Mouse (Mus musculus): ENCODE measurements around the gene Gm35315. TPM values are rescaled to one million over a fixed set of nuclear protein-coding genes. Genes with fewer than 3 reads are reported as not detected.

Gm35315 gene
- total RNA-seq, 1 experiment: 13.7 TPM

- H3K36me3 ChIP-seq (ENCODE audit: control insufficient read depth, insufficient read depth, low read length, poor library complexity, severe bottlenecking): peaks cover 48% of the 10 kb centered on the region
- TF ChIP-seq ZNF384 (IDR thresholded peaks at IDR 0.05; ENCODE audit: low read depth, low read length): no peak
- TF ChIP-seq CHD2 (IDR thresholded peaks at IDR 0.05; ENCODE audit: low read depth, low read length): no peak
- TF ChIP-seq ZC3H11A (IDR thresholded peaks at IDR 0.05; ENCODE audit: borderline replicate concordance, low read depth, low read length): no peak
- TF ChIP-seq MAFK (IDR thresholded peaks at IDR 0.05; ENCODE audit: insufficient read depth, low read depth, low read length): no peak
- TF ChIP-seq HCFC1 (IDR thresholded peaks at IDR 0.05; ENCODE audit: borderline replicate concordance, insufficient read depth, low read length): no peak
- H3K9me3 ChIP-seq (ENCODE audit: control insufficient read depth, insufficient read depth, low read depth, low read length): no peaks in the 10 kb centered on the region
- peaks cover 0 to 36% of the 10 kb centered on the region in 2 experiments; a peak in 2 of 4 replicates for H3K4me1 ChIP-seq (ENCODE audit: control insufficient read depth in 2 of 2, insufficient read depth in 2 of 2, low read length in 2 of 2, poor library complexity in 1 of 2)
- peak overlapping the region; percentile 98 for H3K9ac ChIP-seq (ENCODE audit: insufficient read depth, low read depth, low read length, poor library complexity, severe bottlenecking)
- peak overlapping the region; percentile 83 to 99 for H3K4me3 ChIP-seq (ENCODE audit: insufficient read depth in 1 of 2, low read depth in 1 of 2, low read length in 2 of 2, poor library complexity in 1 of 2, severe bottlenecking in 1 of 2)
- peak overlapping the region; percentile 100; the same call in 1 of the 2 replicates for H3K27ac ChIP-seq (ENCODE audit: insufficient read depth, low read depth, low read length, poor library complexity, severe bottlenecking)
- in situ Hi-C loops (cut with MboI; ENCODE audit: low sequenced_read_pairs in 2 of 2, unreplicated experiment in 2 of 2): no loop called here
- DNase-seq (ENCODE audit: low read depth, low spot score): no peak
Observed at GRCm38 (mm10) chr5:110106140-110106871, 12.1 kb upstream of the Gm35315 start.

- Histone ChIP-seq H3K36me3 (ENCODE audit: control insufficient read depth, insufficient read depth, low read length, poor library complexity, severe bottlenecking) (peaks cover 48% of the 10 kb centered on the region), H3K9me3 (ENCODE audit: control insufficient read depth, insufficient read depth, low read depth, low read length) (no peaks in the 10 kb centered on the region), H3K4me1 (ENCODE audit: control insufficient read depth in 2 of 2, insufficient read depth in 2 of 2, low read length in 2 of 2, poor library complexity in 1 of 2) (peaks cover 0 to 50% of the 10 kb centered on the region in 2 experiments; a peak in 2 of 4 replicates), H3K27ac (ENCODE audit: insufficient read depth, low read depth, low read length, poor library complexity, severe bottlenecking) (no peak overlapping the region), H3K9ac (ENCODE audit: insufficient read depth, low read depth, low read length, poor library complexity, severe bottlenecking) (no peak overlapping the region; the same call in 1 of the 2 replicates), H3K4me3 (ENCODE audit: insufficient read depth in 1 of 2, low read depth in 1 of 2, low read length in 2 of 2, poor library complexity in 1 of 2, severe bottlenecking in 1 of 2) (peak overlapping the region; percentile 5 to 17; a peak in 2 of 4 replicates)
- no peak for DNase-seq (ENCODE audit: low read depth, low spot score)
- in situ Hi-C loops (cut with MboI; ENCODE audit: low sequenced_read_pairs in 2 of 2, unreplicated experiment in 2 of 2): no loop called here
- TF ChIP-seq MAFK (IDR thresholded peaks at IDR 0.05; ENCODE audit: insufficient read depth, low read depth, low read length) (no peak), ZC3H11A (IDR thresholded peaks at IDR 0.05; ENCODE audit: borderline replicate concordance, low read depth, low read length) (no peak), CHD2 (IDR thresholded peaks at IDR 0.05; ENCODE audit: low read depth, low read length) (no peak), HCFC1 (IDR thresholded peaks at IDR 0.05; ENCODE audit: borderline replicate concordance, insufficient read depth, low read length) (no peak), ZNF384 (IDR thresholded peaks at IDR 0.05; ENCODE audit: low read depth, low read length) (no peak)
Observed at GRCm38 (mm10) chr5:110104616-110105380, 10.6 kb upstream of the Gm35315 start.

- Histone ChIP-seq H3K4me3 (ENCODE audit: insufficient read depth in 1 of 2, low read depth in 1 of 2, low read length in 2 of 2, poor library complexity in 1 of 2, severe bottlenecking in 1 of 2) (peak overlapping the region in 1 of 2 experiments; percentile 17; a peak in 1 of 4 replicates), H3K9me3 (ENCODE audit: control insufficient read depth, insufficient read depth, low read depth, low read length) (no peaks in the 10 kb centered on the region), H3K9ac (ENCODE audit: insufficient read depth, low read depth, low read length, poor library complexity, severe bottlenecking) (no peak overlapping the region), H3K4me1 (ENCODE audit: control insufficient read depth in 2 of 2, insufficient read depth in 2 of 2, low read length in 2 of 2, poor library complexity in 1 of 2) (peaks cover 0 to 52% of the 10 kb centered on the region in 2 experiments; a peak in 2 of 4 replicates), H3K36me3 (ENCODE audit: control insufficient read depth, insufficient read depth, low read length, poor library complexity, severe bottlenecking) (peaks cover 48% of the 10 kb centered on the region), H3K27ac (ENCODE audit: insufficient read depth, low read depth, low read length, poor library complexity, severe bottlenecking) (no peak overlapping the region)
- no peak for TF ChIP-seq HCFC1 (IDR thresholded peaks at IDR 0.05; ENCODE audit: borderline replicate concordance, insufficient read depth, low read length)
- no peak for TF ChIP-seq CHD2 (IDR thresholded peaks at IDR 0.05; ENCODE audit: low read depth, low read length)
- TF ChIP-seq ZNF384 (IDR thresholded peaks at IDR 0.05; ENCODE audit: low read depth, low read length): no peak
- TF ChIP-seq ZC3H11A (IDR thresholded peaks at IDR 0.05; ENCODE audit: borderline replicate concordance, low read depth, low read length): no peak
- no peak for TF ChIP-seq MAFK (IDR thresholded peaks at IDR 0.05; ENCODE audit: insufficient read depth, low read depth, low read length)
- no peak for DNase-seq (ENCODE audit: low read depth, low spot score)
- in situ Hi-C loops (cut with MboI; ENCODE audit: low sequenced_read_pairs in 2 of 2, unreplicated experiment in 2 of 2): no loop called here
Observed at GRCm38 (mm10) chr5:110103901-110104615, 9.8 kb upstream of the Gm35315 start.

GRCm38 (mm10) chr5:110102853-110103625 is 8.8 kb upstream of the Gm35315 start:
- TF ChIP-seq ZNF384 (IDR thresholded peaks at IDR 0.05; ENCODE audit: low read depth, low read length): no peak
- TF ChIP-seq CHD2 (IDR thresholded peaks at IDR 0.05; ENCODE audit: low read depth, low read length): no peak
- TF ChIP-seq MAFK (IDR thresholded peaks at IDR 0.05; ENCODE audit: insufficient read depth, low read depth, low read length): no peak
- TF ChIP-seq ZC3H11A (IDR thresholded peaks at IDR 0.05; ENCODE audit: borderline replicate concordance, low read depth, low read length): no peak
- TF ChIP-seq HCFC1 (IDR thresholded peaks at IDR 0.05; ENCODE audit: borderline replicate concordance, insufficient read depth, low read length): no peak
- peaks cover 5 to 62% of the 10 kb centered on the region in 2 experiments for H3K4me1 ChIP-seq (ENCODE audit: control insufficient read depth in 2 of 2, insufficient read depth in 2 of 2, low read length in 2 of 2, poor library complexity in 1 of 2)

More at GRCm38 (mm10) chr5:110102853-110103625, 8.8 kb upstream of the Gm35315 start:
- H3K27ac ChIP-seq (ENCODE audit: insufficient read depth, low read depth, low read length, poor library complexity, severe bottlenecking): no peak overlapping the region
- DNase-seq (ENCODE audit: low read depth, low spot score): no peak
- in situ Hi-C loops (cut with MboI; ENCODE audit: low sequenced_read_pairs in 2 of 2, unreplicated experiment in 2 of 2): no loop called here
- H3K4me3 ChIP-seq (ENCODE audit: insufficient read depth in 1 of 2, low read depth in 1 of 2, low read length in 2 of 2, poor library complexity in 1 of 2, severe bottlenecking in 1 of 2): no peak overlapping the region
- no peaks in the 10 kb centered on the region for H3K9me3 ChIP-seq (ENCODE audit: control insufficient read depth, insufficient read depth, low read depth, low read length)
- no peak overlapping the region for H3K9ac ChIP-seq (ENCODE audit: insufficient read depth, low read depth, low read length, poor library complexity, severe bottlenecking)
- H3K36me3 ChIP-seq (ENCODE audit: control insufficient read depth, insufficient read depth, low read length, poor library complexity, severe bottlenecking): peaks cover 48% of the 10 kb centered on the region
